Mouse (Mus musculus): ENCODE data around the gene Tnrc6c. TPM values are rescaled to one million over a fixed set of nuclear protein-coding genes. Genes with fewer than 3 reads are reported as not detected.

Gene Tnrc6c
- total and polyA plus RNA-seq, 3 experiments = 17.1 to 24.6 (median 21.1) TPM

- DNase-seq = no peak
These were observed 75.3 kb downstream of the Tnrc6c start for GRCm38 (mm10) chr11:117729341-117729740.

DNA sequence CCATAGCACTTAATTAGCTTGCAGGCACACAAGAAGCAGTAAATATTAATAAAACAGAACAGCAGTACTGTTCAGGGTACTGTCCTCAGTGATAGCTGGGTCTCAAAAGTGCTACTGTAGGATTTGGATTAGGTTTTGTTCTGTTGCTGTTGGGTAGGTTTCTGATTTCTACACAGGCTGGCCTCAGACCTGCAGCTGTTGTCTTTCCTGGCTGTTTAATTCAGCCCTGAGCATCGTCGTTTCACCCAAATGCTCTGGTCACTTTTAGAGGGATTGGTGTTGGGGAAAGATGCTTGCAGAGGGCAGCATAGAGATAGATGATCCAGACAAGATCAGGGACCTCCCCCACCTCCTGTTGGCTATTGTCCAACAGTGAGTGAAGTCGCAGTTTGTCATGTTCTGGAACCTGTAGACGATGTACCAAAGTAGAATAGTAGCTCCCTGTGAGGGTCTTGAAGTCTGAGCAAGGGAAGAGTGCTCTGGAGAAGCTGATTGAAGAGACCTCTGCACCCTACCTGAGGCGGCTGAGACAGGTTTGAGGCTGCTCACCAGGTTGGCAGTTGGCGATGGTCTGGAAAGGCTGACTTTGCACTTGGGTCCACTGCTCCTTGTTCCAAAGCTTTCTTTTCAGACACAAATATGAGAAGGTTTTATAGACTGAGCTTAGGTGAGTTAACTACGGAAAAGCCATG, 75.9 kb downstream of the Tnrc6c start:
- no peak for DNase-seq

GRCm38 (mm10) chr11:117730490-117730838, 76.4 kb downstream of the Tnrc6c start:
- no peak for DNase-seq

- DNase-seq = peak; percentile 63
These were observed 77.4 kb downstream of the Tnrc6c start for GRCm38 (mm10) chr11:117731470-117731869.

DNA sequence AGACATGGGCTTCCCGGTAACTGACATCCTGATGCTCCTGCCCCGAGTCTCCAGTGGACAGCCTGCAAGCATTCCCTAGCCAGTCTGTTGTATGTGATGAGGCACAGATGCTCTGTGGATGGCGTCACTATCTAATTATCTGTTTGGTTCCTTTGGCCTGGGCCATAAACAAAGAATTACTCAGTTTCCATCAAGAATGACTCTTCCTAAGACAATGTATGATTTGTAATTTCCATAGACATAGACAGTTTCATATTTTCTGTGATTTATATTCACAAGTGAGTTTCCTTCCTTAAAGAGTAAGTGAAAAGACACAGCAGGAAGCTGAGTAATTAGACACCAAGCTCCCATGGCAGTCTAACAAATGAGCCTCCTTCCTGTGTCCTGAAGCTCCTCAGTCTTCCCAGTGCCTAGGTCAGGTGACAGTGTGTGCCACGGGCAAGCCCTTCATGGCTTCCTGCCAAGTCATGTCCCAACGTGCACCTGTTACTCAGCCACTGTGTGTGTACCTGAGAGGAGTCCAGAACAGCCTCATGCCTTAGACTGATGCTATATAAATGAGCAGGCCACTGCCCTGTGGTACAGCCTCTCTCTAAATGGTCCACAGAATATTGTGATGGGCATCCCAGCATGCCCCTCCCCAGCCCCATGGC, 82.1 kb downstream of the Tnrc6c start:
- DNase-seq = no peak

GRCm38 (mm10) chr11:117738123-117738522, 84.0 kb downstream of the Tnrc6c start:
- DNase-seq = peak; percentile 49

DNA sequence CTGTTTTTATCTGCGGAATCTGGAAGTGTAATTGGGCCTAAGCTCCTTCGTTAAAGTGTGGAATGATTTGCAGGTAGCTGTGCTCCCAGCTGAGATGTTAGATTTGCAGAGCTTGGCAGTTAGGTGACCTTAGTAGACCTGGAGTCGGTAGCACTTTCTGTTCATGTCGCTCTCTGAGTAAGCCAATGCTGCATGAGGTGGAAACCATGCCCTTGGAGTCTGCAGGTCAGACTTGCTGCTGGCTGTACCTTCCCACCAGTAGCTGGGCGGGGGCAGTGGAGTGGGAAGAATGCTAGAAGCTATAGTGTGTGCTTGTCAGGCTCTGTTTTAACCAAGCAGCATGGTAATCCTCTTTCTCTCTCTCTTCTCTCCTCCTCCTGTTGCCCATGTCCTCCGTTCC, 87.0 kb downstream of the Tnrc6c start:
- DNase-seq = no peak

DNA sequence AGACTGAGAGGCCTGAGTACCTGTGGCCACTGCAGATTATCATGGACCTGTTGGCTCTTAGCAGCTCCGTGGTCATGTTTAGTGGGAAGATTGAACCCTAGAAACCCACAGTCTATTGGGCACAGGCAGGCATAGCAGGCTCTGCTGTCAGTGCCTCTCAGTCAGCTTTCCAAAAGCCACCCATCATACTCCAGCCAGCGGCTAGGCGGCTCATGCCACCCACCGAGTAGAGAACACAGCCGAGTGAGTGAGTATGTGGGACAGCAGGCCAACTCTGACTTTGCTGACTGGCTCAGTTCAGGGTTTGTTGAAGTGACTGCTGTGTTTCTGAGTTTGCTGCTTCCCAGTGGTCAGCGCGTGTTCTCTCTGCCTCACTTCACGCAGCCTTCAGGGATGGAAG, 88.2 kb downstream of the Tnrc6c start:
- DNase-seq = no peak

DNA sequence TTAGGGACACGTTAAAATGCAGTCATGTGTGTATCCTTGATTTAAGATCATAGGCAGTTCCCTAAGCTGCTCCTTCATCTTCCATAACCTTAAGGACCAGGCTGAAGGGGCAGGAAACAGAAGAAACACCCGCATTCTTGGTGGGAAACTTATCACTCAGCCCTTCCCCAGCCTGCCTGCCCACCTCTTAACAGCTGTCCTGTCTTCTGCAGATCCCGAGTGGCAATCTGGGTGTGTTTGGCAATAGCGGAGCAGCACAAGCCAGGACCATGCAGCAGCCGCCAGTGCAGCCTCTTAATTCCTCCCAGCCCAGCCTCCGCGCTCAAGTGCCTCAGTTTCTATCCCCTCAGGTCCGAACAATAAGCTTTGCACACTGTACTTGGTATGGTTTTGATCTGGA, 88.6 kb downstream of the Tnrc6c start:
- DNase-seq = no peak

- DNase-seq = no peak
These were observed 89.5 kb downstream of the Tnrc6c start for GRCm38 (mm10) chr11:117743454-117744030.

DNA sequence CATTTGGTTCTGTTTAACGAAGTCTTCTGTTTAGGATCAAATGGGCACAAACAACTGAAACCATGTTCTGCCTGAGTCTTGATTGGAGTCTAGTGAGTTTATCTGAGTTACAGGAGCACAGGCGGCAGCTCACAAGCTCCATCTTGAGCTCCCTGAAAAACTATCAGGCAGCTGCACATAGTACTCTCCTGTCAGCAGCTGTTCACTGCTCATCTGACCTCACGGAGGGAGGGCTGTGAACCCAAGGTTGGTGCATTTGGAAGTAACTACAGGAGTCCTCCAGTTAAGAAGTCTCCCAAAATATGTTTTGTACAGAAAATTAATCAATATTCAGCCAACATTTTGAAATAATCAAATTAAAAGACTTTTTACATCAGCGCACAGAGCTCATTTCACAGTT, 94.5 kb downstream of the Tnrc6c start:
- DNase-seq = no peak

GRCm38 (mm10) chr11:117749414-117749813, 95.3 kb downstream of the Tnrc6c start:
- no peak for DNase-seq

DNA sequence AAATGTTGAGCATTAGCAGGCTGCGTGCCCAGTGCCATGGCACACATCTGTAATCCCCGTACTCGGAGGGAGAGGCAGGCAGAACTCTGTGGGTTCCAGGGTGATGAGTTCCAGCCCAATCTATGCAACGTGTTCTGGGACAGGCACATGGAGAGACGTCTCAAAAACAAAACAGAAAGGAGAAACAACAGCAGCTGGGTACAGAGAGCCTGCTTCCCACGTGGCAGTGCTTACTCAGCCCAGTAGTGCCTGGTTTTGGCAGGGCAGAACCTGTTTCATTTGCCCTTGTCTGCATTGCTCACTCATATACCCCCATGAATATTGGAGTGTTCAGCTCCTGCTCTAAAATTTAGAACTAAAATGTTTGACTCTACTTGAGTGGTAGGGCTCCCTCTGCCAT, 97.5 kb downstream of the Tnrc6c start:
- no peak for DNase-seq

DNA sequence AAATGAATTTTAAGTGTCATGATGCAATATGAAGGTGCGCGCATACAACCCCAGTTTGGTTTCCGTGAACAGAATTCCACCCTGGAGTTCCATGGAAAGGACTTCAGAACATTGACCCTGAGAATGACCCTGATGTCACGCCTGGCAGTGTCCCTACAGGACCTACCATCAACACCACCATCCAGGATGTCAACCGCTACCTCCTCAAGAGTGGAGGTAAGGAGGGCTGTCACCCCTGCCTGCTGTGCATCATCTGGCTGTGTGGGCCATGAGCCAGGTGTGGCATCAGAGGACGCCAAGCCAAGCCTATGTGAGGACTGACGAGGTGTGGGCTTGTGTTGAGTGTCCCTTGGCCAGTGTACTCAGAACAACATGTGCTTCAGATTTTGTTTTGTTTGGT, 101.8 kb downstream of the Tnrc6c start:
- DNase-seq = no peak

DNA sequence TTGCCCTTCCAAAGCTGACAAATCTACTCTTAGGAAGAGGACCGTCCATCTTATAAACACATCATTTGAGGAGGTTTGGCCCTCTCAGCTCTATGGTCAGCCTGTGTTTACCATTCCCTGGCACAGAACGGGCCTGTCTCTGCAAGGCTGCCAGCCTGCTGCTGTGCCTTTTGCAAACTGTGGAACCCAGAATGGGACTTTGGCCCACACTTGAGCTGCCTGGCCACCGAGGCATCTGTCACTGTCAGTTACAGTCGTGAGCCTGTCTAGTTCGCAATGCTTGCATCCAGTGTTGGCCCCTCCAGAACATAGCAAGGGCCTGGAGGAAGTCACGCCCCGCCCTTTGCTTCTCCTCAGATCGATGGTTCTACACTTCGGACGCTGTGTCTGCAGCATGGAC, 105.2 kb downstream of the Tnrc6c start:
- DNase-seq = no peak

DNA sequence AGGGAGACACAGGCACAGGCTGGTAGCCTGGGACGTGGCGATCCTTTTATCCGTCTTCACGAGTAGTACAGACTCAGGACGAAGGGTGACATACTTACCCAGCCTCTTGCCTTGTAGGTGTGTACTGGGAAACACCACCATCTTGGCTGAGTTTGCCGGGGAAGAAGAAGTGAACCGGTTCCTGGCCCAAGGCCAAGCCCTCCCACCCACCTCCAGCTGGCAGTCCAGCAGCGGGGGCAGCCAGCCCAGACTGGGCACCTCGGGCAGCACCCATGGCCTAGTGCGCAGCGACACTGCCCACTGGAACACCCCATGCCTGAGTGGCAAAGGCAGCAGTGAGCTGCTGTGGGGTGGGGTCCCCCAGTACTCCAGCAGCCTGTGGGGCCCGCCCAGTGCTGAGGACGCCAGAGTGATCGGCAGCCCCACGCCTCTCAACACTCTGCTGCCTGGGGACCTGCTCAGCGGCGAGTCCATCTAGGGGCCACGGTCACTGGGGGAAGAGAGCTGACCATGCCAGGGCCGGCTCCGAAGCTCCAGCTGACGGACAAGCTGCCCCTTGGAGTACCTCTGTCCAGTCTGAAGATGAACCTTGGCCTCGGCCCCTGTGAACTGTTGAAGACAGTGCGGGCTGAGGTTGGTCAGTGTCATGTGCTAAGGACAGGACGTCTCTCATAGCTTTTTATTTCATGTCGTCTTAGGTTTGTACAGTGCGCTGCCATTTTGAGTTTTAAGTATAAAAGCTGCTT, 106.5 kb downstream of the Tnrc6c start:
- DNase-seq = no peak

- no peak for DNase-seq
These were observed 107.7 kb downstream of the Tnrc6c start for GRCm38 (mm10) chr11:117761801-117762200.

- DNase-seq = no peak
These were observed 108.2 kb downstream of the Tnrc6c start for GRCm38 (mm10) chr11:117762246-117762645.

- DNase-seq = no peak
These were observed 110.2 kb downstream of the Tnrc6c start for GRCm38 (mm10) chr11:117764319-117764718.

GRCm38 (mm10) chr11:117765361-117765760, 111.3 kb downstream of the Tnrc6c start:
- DNase-seq = no peak

GRCm38 (mm10) chr11:117766275-117766674, 112.2 kb downstream of the Tnrc6c start:
- no peak for DNase-seq

DNA sequence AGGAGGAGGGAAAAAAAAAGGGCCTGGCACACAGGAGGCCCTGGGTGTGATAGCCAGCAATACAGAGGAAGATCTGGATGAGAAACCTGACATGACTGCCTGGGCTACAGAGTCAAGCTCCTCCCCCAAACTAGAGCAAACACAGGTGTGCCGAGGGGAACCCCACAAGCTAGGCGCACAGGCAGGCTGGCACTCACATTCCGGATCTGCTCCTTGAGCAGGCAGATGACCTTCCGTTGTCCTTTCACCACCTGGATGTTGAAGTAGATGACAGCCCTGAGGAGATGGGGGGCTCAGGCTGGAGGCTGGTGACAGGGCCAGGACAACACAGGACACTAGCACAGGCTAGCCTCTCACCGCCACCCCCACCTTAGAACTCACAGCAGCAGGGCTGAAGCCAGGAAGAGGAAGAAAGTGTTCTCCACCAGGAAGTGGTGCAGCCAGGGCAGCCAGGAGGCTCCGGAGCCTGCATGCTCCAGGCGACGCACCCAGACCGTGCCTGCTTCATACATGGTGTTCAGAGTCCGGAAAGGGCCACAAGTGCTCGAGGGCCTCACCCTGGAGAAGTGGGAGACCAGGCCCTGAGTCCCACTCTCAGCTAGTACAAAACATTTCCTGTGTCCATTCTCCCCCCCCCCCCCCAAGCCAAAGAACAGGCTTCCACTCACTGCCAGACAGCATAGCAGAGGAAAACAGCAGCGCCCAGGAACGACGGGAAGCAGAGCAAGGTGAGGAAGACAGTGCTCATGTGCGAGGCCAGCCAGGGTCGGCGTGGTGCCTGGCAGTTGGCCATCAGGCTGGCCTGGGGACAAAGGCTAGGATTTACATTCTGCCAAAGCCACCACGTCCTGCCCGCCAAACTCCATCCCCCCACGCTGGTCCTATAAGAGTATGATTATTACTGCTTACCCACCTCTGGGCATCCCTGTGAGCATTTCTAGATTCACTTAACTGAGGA, 114.9 kb downstream of the Tnrc6c start:
- no peak for DNase-seq
